Mouse (Mus musculus): ENCODE measurements around the gene Ptpn13. TPM values are rescaled to one million over a fixed set of nuclear protein-coding genes. Genes with fewer than 3 reads are reported as not detected.

Gene Ptpn13
- total RNA-seq, 2 experiments from 2014 or later, result 0.30 to 0.58 TPM

DNA sequence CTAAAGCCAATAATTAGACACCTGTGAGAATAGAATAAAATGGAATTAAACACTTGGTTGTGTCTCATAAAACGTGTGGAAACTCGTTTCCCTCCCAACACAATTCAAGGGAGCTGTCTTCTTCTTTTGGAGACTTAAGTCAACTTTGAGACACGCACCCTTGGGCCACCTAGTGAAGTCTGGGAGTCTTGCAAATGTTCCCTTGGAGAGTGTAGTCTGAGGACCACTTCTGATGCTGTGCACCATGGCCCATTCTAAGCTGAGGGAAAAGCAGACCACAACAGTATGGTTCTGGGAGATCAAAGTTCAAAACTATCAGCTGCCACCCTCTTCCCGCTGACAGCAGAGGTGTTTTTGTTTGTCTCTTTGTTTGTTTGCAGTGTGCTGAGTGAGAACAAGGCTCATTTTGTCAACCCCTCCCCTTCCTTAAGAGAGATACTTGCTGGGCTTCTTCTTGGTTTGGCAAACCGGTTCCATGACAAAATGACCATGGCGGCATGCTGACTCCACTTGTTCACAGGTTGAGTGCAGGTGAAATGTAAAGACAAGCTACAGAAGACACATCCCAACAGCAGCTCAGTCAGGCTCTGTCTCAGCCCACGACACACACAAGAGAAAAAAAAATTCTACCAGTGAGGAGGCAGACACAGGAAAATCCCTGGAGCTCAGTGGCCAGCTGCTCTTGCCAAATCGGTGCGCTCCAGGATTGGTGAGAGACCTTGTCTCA lies 205.0 kb downstream of the Ptpn13 start:
- ATAC-seq (replicated peaks; ENCODE audit: poor library complexity), result no peak

DNA sequence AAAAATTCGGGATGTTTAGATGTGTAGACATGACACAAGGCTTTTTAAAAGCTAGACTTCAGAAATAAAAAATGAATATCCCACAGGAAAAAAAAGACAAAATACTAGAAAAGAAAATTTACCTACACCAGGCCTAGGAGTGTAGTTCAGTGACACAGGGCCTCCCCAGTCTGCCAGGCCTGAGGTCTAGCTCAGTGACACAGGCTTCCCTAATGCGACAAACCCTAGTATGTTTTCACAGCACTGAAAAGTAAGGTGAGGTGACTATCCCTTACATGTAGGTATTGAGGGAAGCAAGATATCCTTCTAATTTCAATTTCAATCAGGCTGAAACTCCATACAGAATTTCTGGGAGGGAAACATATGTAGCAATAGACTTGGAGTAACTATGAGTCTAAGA lies 212.2 kb downstream of the Ptpn13 start:
- ATAC-seq (replicated peaks; ENCODE audit: poor library complexity), result no peak

DNA sequence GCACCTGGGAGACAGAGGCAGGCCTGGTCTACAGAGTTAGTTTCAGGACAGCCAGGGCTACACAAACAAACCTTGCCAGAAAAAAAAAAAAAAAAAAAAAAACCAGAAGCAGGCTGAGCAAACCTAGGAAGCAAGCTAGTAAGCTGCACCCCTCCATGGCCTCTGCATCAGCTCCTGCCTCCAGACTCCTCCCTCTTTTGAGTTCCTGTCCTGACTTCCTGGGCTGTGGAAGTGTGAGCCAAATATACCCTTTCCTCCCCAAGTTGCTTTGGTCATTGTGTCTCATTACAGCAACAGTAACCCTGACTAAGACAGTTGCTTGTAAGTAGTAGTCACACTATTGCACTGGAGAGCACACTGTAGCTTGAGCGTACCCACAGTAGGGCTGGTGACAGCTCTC lies 219.2 kb downstream of the Ptpn13 start:
- 0 out of 2 replicates have a peak, but pooled peaks have one; percentile 20 for ATAC-seq (replicated peaks; ENCODE audit: poor library complexity)

- no peak for ATAC-seq (replicated peaks; ENCODE audit: poor library complexity)
These were observed 222.3 kb downstream of the Ptpn13 start for GRCm38 (mm10) chr5:103647320-103647719.

Other genes with a start within 250 kb of the Ptpn13 start
- not detected in 2 replicates for gene Mapk10, start 213.9 kb upstream of the Ptpn13 start, total RNA-seq (2015)
- not detected in 2 replicates for gene Mapk10, start 213.9 kb upstream of the Ptpn13 start, total RNA-seq (2017)
- not detected in 2 replicates for gene Slc10a6, start 204.2 kb downstream of the Ptpn13 start, total RNA-seq (2015)
- not detected in 2 replicates for gene Slc10a6, start 204.2 kb downstream of the Ptpn13 start, total RNA-seq (2017)
- 0.12 TPM in 1 of 2 replicates, not detected in the other for gene 1700016H13Rik, start 230.8 kb downstream of the Ptpn13 start, total RNA-seq (2015)
- gene 1700016H13Rik, start 230.8 kb downstream of the Ptpn13 start, total RNA-seq (2017), result not detected in 2 replicates

Measured in megakaryocyte progenitor cell, adult 5-6 weeks (primary cell).